Mouse (Mus musculus) midbrain, postnatal 0 days (tissue): ENCODE measurements around the gene Phactr2. TPM values are rescaled to one million over a fixed set of nuclear protein-coding genes. Genes with fewer than 3 reads are reported as not detected.

Experiments
- ATAC-seq: fragments of 200-750 bp; cut with Nextera tagmentation; 2 replicates; pipeline ENCODE4 v1.8.0; 2017; ENCODE audit warnings: moderate number of reproducible peaks, mild to moderate bottlenecking, moderate TSS enrichment, moderate library complexity; ENCODE audit not compliant: low FRiP score
- DNase-seq: peaks from one replicate; pipeline ENCODE4 v3.0.0-alpha.2; 2015; ENCODE audit warnings: low spot score
- H3K27ac ChIP-seq: fragments of 300-500 bp; sonication (generic); 2 replicates; pipeline ENCODE4 v1.5.1; 2014; ENCODE audit warnings: low read depth, mild to moderate bottlenecking, low read length, mixed read lengths
- H3K27me3 ChIP-seq: fragments of 300-500 bp; sonication (generic); 2 replicates; pipeline ENCODE4 v1.6.1; 2014; ENCODE audit warnings: low read length, control low read depth, mixed read lengths; ENCODE audit not compliant: insufficient read depth
- H3K36me3 ChIP-seq: fragments of 300-500 bp; sonication (generic); 2 replicates; pipeline ENCODE4 v1.6.1; 2014; ENCODE audit warnings: low read length, control low read depth, mixed read lengths; ENCODE audit not compliant: insufficient read depth
- H3K4me1 ChIP-seq: fragments of 300-500 bp; sonication (generic); 2 replicates; pipeline ENCODE4 v1.6.1; 2014; ENCODE audit warnings: mild to moderate bottlenecking, control low read depth, antibody characterized with exemption, low read length, mixed read lengths; ENCODE audit not compliant: insufficient read depth
- H3K4me2 ChIP-seq: fragments of 300-500 bp; sonication (generic); 2 replicates; pipeline ENCODE4 v1.6.1; 2014; ENCODE audit warnings: low read depth, mild to moderate bottlenecking, low read length, mixed read lengths; ENCODE audit not compliant: poor library complexity, severe bottlenecking
- H3K4me3 ChIP-seq: fragments of 300-500 bp; sonication (generic); 2 replicates; pipeline ENCODE4 v1.5.1; 2014; ENCODE audit warnings: low read depth, mild to moderate bottlenecking, low read length, moderate library complexity
- H3K9ac ChIP-seq: fragments of 300-500 bp; sonication (generic); replicated peaks from 2 replicates; pipeline ENCODE4 v1.6.1; 2014; ENCODE audit warnings: mild to moderate bottlenecking, low read length, moderate library complexity, mixed read lengths; ENCODE audit not compliant: poor library complexity, severe bottlenecking
- H3K9me3 ChIP-seq: fragments of 300-500 bp; sonication (generic); 2 replicates; pipeline ENCODE4 v1.6.1; 2016; ENCODE audit warnings: low read length, control low read depth
- CTCF ChIP-seq: IDR thresholded peaks from 2 replicates; pipeline ENCODE4 v1.5.1; 2016; ENCODE audit warnings: antibody characterized with exemption, mild to moderate bottlenecking
- WGBS: fragments of 180-500 bp; shearing (Covaris S2); extraction: QIAGEN DNeasy Blood & Tissue Kit; methylation state at CpG from one replicate; pipeline ENCODE4 v1.1.7; 2014; 5-methylcytosine and 5-hydroxymethylcytosine counted together
- polyA plus RNA-seq: library from polyadenylated mRNA; unstranded; fragments of >200 nt; fragmentation: Nextera tagmentation; extraction: Ambion mirVana; gene quantifications from 2 replicates; pipeline ENCODE4 v1.2.1, GENCODE M21; 2015
- total RNA-seq: library from RNA; depleted of rRNA; stranded (reverse); fragments of >200 nt; gene quantifications from 2 replicates; pipeline ENCODE4 v1.2.3, GENCODE M21; 2014

The Phactr2 gene
- total and polyA plus RNA-seq, 2 experiments from 2014 or later: 8.4 to 9.0 TPM

GRCm38 (mm10) chr10:13323139-13323805, 150.9 kb downstream of the Phactr2 start:
- Histone ChIP-seq H3K9ac (no peak overlapping the region), H3K36me3 (no peaks in the 10 kb centered on the region), H3K27me3 (no peaks in the 10 kb centered on the region), H3K4me2 (peak overlapping the region; percentile 95), H3K9me3 (no peaks in the 10 kb centered on the region), H3K4me3 (peak overlapping the region; percentile 70), H3K4me1 (no peaks in the 10 kb centered on the region), H3K27ac (no peak overlapping the region)
- TF ChIP-seq CTCF: no peak
- no peak for DNase-seq
- no peak for ATAC-seq
- 22% methylated on average over 12 of the region's 12 CpGs for WGBS

GRCm38 (mm10) chr10:13314999-13315398, 159.2 kb downstream of the Phactr2 start:
- WGBS: 80% methylated on average over 5 of the region's 5 CpGs
- TF ChIP-seq CTCF: no peak
- no peaks in the 10 kb centered on the region for H3K36me3 ChIP-seq
- H3K4me3 ChIP-seq: no peak overlapping the region
- ATAC-seq (no peak), DNase-seq (no peak)
- no peaks in the 10 kb centered on the region for H3K4me1 ChIP-seq
- no peak overlapping the region for H3K27ac ChIP-seq
- H3K9ac ChIP-seq: no peak overlapping the region
- H3K9me3 ChIP-seq: no peaks in the 10 kb centered on the region
- no peak overlapping the region for H3K4me2 ChIP-seq
- no peaks in the 10 kb centered on the region for H3K27me3 ChIP-seq

GRCm38 (mm10) chr10:13312576-13312975, 161.6 kb downstream of the Phactr2 start:
- H3K9ac ChIP-seq: no peak overlapping the region
- TF ChIP-seq CTCF: no peak
- H3K4me2 ChIP-seq: no peak overlapping the region
- WGBS: 48% methylated on average over 6 of the region's 6 CpGs
- no peaks in the 10 kb centered on the region for H3K36me3 ChIP-seq
- H3K27ac ChIP-seq: no peak overlapping the region
- DNase-seq: no peak
- ATAC-seq: no peak
- no peaks in the 10 kb centered on the region for H3K9me3 ChIP-seq
- no peaks in the 10 kb centered on the region for H3K4me1 ChIP-seq
- no peaks in the 10 kb centered on the region for H3K27me3 ChIP-seq
- H3K4me3 ChIP-seq: no peak overlapping the region

GRCm38 (mm10) chr10:13311612-13312011, 162.6 kb downstream of the Phactr2 start:
- ATAC-seq: no peak
- 27% methylated on average over 6 of the region's 6 CpGs for WGBS
- H3K4me2 ChIP-seq: no peak overlapping the region

GRCm38 (mm10) chr10:13310075-13310474, 164.1 kb downstream of the Phactr2 start:
- DNase-seq (no peak), ATAC-seq (no peak)
- no peak overlapping the region for H3K4me3 ChIP-seq
- H3K27ac ChIP-seq: no peak overlapping the region
- H3K36me3 ChIP-seq: no peaks in the 10 kb centered on the region
- H3K4me2 ChIP-seq: no peak overlapping the region
- H3K27me3 ChIP-seq: no peaks in the 10 kb centered on the region
- TF ChIP-seq CTCF: no peak
- WGBS: 67% methylated on average over 3 of the region's 3 CpGs
- no peaks in the 10 kb centered on the region for H3K4me1 ChIP-seq
- no peaks in the 10 kb centered on the region for H3K9me3 ChIP-seq
- H3K9ac ChIP-seq: no peak overlapping the region

More at GRCm38 (mm10) chr10:13311612-13312011, 162.6 kb downstream of the Phactr2 start:
- Histone ChIP-seq H3K9me3 (no peaks in the 10 kb centered on the region), H3K36me3 (no peaks in the 10 kb centered on the region), H3K27ac (no peak overlapping the region), H3K4me1 (no peaks in the 10 kb centered on the region), H3K27me3 (no peaks in the 10 kb centered on the region), H3K4me3 (no peak overlapping the region), H3K9ac (no peak overlapping the region)
- no peak for DNase-seq
- TF ChIP-seq CTCF: no peak

GRCm38 (mm10) chr10:13304641-13305241, 169.5 kb downstream of the Phactr2 start:
- Histone ChIP-seq H3K27ac (no peak overlapping the region), H3K4me1 (no peaks in the 10 kb centered on the region), H3K9ac (no peak overlapping the region), H3K9me3 (no peaks in the 10 kb centered on the region), H3K4me2 (no peak overlapping the region), H3K4me3 (no peak overlapping the region), H3K36me3 (no peaks in the 10 kb centered on the region), H3K27me3 (no peaks in the 10 kb centered on the region)
- ATAC-seq: no peak
- WGBS: 61% methylated on average over 10 of the region's 10 CpGs
- peak; percentile 50 for DNase-seq
- TF ChIP-seq CTCF: no peak
